Mouse (Mus musculus) retina, embryonic 14.5 days (tissue): ENCODE data around the gene Dbx2.

ENCODE experiments used
- DNase-seq: peaks from one replicate; pipeline ENCODE4 v3.0.0-alpha.2; 2015; ENCODE audit warnings: low spot score

The Dbx2 gene

DNA sequence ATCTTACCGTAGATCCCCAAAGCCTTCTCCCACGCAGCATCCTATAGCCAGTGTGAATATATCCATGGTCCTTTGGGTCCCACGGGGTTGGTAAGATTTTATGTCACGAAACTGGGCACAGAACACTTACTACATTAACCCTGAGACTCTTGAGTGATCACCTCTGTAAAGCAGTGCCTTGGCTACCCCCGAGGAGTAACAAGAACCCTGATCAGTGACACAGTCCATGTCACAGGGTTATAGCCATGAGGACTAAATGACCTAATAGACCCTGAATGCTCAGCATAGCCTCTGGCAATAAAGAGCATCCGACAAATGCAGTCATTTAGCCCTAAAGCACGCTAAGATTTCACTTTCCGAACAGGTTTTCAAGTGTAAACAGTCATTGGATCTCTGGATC is 33.0 kb downstream of the Dbx2 start:
- no peak for DNase-seq

DNA sequence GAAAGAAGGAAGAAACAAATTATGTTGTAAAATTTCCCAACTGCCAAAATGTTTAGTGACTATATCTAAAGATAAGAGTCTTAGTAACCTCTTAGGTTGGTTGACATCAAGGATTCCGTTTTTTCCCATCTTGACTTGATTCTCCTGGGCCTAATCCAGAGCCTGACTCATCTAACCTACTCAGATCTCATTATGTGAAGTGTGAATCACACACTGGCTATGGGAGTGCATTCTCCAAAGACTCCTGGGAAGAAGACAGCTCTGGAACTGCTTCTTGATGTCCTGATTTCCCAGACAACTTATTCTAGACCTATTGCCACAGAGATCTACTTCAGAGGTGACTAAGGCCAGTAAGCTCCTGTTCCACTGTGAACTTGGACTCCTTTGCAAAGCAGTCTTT is 43.2 kb downstream of the Dbx2 start:
- no peak for DNase-seq

DNA sequence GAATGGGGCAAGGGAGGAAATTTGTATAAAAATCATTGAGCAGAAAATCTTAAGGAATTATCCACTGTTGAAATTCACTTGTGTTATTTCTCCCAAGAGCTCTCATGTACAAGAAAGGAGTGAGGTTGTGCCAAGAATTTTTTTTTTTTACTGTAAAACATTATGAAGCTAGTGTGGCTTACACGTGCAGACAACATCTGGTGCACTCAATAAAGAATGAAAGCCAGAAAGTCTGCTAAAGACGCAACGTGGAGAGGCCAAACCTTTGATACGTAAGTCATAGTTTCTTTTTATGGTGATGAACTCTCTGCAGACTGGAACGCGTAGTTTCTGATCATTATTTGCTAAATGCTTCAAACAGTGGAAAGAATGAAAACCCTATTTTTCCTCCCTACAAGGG is 54.6 kb downstream of the Dbx2 start:
- no peak for DNase-seq

DNA sequence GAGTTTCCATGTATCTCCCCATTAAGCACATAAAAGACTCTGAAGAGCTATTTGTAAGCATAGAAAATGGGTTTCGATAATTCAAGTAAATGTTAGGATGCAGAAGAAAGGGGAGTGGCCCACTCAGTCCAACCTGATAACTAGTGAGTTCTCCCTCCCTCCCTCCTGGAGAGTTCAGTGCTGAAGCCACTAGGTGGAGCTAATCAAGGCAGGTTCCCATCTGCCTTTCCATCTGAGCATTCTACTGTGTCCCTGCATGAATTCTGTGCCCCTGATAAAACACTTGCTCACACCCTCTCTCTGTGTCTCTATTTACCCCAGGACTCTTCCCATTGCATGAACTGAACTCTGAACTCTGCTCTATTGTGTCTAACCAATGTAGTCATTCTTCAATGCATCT is 57.1 kb downstream of the Dbx2 start:
- peak; percentile 57 for DNase-seq

DNA sequence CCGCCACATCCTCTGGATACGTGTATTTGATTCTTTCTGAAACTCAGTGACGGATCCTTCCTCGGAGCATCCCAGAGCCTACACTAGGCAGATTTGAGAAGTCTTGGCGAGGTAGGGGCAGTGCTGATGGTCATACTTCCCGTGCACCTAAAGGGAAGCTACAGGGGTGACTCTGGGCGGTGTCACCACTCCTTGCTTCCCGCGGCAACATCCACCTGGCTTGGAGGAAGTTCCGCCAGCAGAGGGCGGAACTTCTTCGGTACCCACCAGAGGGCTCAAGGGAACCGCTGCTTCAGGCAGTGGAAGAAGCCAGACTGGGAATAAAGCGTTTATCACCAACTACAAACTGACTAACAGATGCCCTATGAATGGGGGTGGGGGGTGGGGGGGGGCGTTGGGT is 68.9 kb downstream of the Dbx2 start:
- DNase-seq, result no peak

DNA sequence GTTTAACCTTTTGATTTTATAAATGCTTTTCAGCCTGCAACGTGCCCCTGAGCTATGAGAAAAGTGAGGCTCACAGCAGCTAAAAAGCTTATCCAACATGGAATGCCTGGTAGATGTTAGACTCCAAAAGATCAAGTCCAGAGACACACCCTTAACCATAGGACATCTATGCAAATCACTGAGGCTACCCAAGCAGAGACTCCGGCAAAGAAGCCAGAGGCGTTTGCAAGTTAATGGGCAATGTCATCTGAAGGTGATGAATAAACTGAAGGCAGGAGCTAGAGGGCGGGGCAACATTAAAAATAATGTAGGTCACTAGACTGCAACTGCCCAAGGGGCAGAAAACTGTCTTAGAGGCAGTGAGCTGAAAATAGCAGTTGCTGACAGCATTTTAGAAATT is 70.9 kb downstream of the Dbx2 start:
- DNase-seq, result no peak

DNA sequence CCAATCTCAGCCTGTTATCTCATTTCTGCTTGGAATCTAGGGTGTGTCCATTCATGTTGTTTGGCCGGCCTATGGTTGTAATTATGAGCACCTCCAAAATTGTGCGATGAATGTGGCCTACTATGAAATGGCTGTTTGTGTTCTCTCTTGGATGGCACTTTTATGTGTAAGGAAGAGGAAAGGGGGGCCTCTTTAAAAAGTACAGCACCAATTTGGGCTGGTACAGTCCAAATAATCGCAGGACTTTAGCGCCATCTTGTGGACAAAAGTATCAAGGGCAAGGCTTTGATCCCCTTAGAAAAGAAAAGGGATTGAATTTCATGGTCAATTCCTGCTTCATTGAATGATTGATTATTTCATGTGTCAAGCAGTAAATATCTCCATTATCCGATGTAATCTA is 81.1 kb downstream of the Dbx2 start:
- DNase-seq, result peak; percentile 89
